Mouse (Mus musculus): ENCODE data around the gene Cyb561a3.

GRCm38 (mm10) chr19:10562351-10562750 lies 14.6 kb upstream of the Cyb561a3 start:
- TF ChIP-seq CTCF (IDR thresholded peaks at IDR 0.05; ENCODE audit: extremely low read depth, insufficient read depth, low read length) (no peak), POLR2A (IDR thresholded peaks at IDR 0.05; ENCODE audit: extremely low read depth, insufficient read depth, low read length) (no peak)

All from cortical plate, adult 2 months (tissue).